Mouse (Mus musculus): ENCODE measurements around the gene Iqck. TPM values are rescaled to one million over a fixed set of nuclear protein-coding genes. Genes with fewer than 3 reads are reported as not detected.

The Iqck gene
- polyA plus RNA-seq, 1 experiment from 2014 or later: 1.1 TPM

- peaks cover 3% of the 10 kb centered on the region; the same call in 1 of the 2 replicates for H3K4me1 ChIP-seq (replicated peaks; ENCODE audit: control insufficient read depth, insufficient read depth)
- no peak overlapping the region for H3K9ac ChIP-seq (ENCODE audit: low read length)
- no peak for ATAC-seq (ENCODE audit: low FRiP score, low TSS enrichment)
- no peak overlapping the region for H3K4me3 ChIP-seq (ENCODE audit: low read depth, low read length)
- no peak for TF ChIP-seq EP300 (optimal IDR thresholded peaks at IDR 0.05)
- no peak for TF ChIP-seq CTCF (IDR thresholded peaks at IDR 0.05; ENCODE audit: low read depth)
- no peaks in the 10 kb centered on the region for H3K9me3 ChIP-seq (ENCODE audit: control insufficient read depth, low read length)
- H3K27me3 ChIP-seq (ENCODE audit: control insufficient read depth, insufficient read depth, low read length): no peaks in the 10 kb centered on the region
- 74% methylated on average over 4 of the region's 4 CpGs for WGBS
- DNase-seq (ENCODE audit: low spot score): no peak
- no peak overlapping the region for H3K27ac ChIP-seq (replicated peaks)
- H3K36me3 ChIP-seq (ENCODE audit: control insufficient read depth, insufficient read depth, low read length): no peaks in the 10 kb centered on the region
- no peak overlapping the region for H3K4me2 ChIP-seq (replicated peaks; ENCODE audit: low read depth)
Measured at GRCm38 (mm10) chr7:118884969-118885368, 29.4 kb downstream of the Iqck start.

DNA sequence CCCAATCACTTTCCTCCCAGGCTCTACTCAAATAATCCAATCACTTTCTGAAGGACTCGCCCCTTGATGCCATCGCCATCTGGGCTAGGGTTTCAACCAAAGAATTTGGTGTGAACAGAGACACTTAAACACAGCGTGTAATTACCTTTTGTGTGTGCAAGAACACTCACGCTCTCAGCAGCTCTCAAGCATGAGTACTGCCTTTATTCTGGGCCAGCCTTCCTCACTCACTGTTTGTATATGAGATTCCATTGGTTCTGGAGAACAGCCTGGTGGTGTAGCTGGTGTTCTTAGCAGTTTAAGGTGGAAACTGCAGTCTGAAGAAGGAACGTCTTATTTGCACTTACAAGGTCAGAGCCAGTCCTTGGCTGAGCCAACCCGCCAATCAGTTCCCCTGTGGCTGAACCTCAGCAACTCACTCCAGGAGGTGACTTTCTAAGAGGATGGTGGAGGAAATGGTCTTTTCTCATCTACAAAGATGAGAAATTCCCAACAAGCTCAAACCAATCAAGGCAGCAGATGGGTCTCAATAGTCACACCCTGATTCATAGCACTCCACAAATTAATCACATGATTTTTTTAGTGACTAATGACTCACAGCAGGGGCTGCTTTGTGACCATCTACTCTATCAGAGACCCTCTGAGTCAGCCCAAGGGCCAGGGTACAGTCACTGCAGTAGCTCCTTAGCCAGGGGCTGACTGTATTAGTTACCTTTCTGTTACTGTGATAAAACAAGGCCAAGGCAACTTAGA is 31.9 kb downstream of the Iqck start:
- Histone ChIP-seq H3K27me3 (ENCODE audit: control insufficient read depth, insufficient read depth, low read length) (no peaks in the 10 kb centered on the region), H3K27ac (replicated peaks) (no peak overlapping the region), H3K4me1 (replicated peaks; ENCODE audit: control insufficient read depth, insufficient read depth) (peaks cover 3% of the 10 kb centered on the region; the same call in 1 of the 2 replicates), H3K4me3 (ENCODE audit: low read depth, low read length) (no peak overlapping the region), H3K9ac (ENCODE audit: low read length) (no peak overlapping the region), H3K9me3 (ENCODE audit: control insufficient read depth, low read length) (no peaks in the 10 kb centered on the region), H3K4me2 (replicated peaks; ENCODE audit: low read depth) (no peak overlapping the region), H3K36me3 (ENCODE audit: control insufficient read depth, insufficient read depth, low read length) (no peaks in the 10 kb centered on the region)
- TF ChIP-seq CTCF (IDR thresholded peaks at IDR 0.05; ENCODE audit: low read depth) (no peak), EP300 (optimal IDR thresholded peaks at IDR 0.05) (no peak)
- 39% methylated on average over 6 of the region's 6 CpGs for WGBS
- ATAC-seq (ENCODE audit: low FRiP score, low TSS enrichment) (no peak), DNase-seq (ENCODE audit: low spot score) (no peak)

- TF ChIP-seq EP300 (optimal IDR thresholded peaks at IDR 0.05) (no peak), CTCF (IDR thresholded peaks at IDR 0.05; ENCODE audit: low read depth) (no peak)
- H3K27me3 ChIP-seq (ENCODE audit: control insufficient read depth, insufficient read depth, low read length): no peaks in the 10 kb centered on the region
- H3K4me1 ChIP-seq (replicated peaks; ENCODE audit: control insufficient read depth, insufficient read depth): peaks cover 3% of the 10 kb centered on the region; the same call in 1 of the 2 replicates
- no peaks in the 10 kb centered on the region for H3K36me3 ChIP-seq (ENCODE audit: control insufficient read depth, insufficient read depth, low read length)
- ATAC-seq (ENCODE audit: low FRiP score, low TSS enrichment) (peak; percentile 71), DNase-seq (ENCODE audit: low spot score) (peak; percentile 49)
- no peaks in the 10 kb centered on the region for H3K9me3 ChIP-seq (ENCODE audit: control insufficient read depth, low read length)
- WGBS: 14% methylated on average over 3 of the region's 3 CpGs
- no peak overlapping the region for H3K4me3 ChIP-seq (ENCODE audit: low read depth, low read length)
- H3K27ac ChIP-seq (replicated peaks): no peak overlapping the region
- no peak overlapping the region for H3K4me2 ChIP-seq (replicated peaks; ENCODE audit: low read depth)
- no peak overlapping the region for H3K9ac ChIP-seq (ENCODE audit: low read length)
Measured at GRCm38 (mm10) chr7:118889046-118889680, 33.6 kb downstream of the Iqck start.

DNA sequence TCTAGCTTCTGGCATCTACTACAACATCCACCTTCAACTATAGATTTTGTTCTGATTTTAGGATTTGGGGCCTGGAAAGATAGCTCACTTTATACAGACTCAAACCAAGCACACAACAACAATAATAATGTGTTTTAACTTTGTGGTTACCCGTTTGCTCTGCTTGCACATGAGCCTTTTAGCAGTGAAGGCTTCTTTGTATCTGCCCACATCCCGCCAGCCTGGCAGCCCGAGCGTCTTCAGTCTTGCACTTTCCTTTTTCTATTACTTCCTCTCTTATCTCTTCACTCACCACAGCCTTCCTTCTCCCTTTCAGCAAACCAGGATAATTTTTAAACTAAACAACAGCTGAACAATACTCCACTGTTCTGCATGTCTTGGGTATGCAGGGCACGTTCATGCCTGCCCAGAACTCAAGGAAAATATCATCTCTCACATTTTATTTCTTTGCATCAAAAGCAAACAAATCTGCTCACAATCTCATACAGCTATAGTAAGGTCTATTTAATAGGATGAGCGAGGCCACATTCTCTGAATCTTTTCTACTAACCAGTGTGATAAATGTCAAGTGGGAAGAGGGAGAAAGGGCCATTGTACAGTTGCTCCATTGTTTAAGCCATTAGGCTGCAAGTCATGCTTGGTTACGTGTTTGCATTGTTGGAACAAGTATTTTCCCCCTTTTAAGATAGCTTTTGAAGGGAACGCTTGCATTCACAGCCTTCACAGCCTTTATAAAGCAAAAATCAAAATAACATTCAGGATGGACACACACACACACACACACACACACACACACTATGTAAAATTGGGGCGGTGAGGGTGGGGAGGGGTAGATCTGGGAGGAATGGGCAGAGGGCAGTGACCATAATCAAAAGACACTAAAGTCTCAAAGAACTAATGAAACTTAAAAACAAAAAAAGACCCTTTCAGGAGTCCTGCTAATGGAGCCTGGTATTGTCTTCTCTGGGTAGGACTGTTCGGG is 40.2 kb downstream of the Iqck start:
- DNase-seq (ENCODE audit: low spot score): no peak
- H3K4me3 ChIP-seq (ENCODE audit: low read depth, low read length): no peak overlapping the region
- H3K27ac ChIP-seq (replicated peaks): no peak overlapping the region
- H3K4me1 ChIP-seq (replicated peaks; ENCODE audit: control insufficient read depth, insufficient read depth): no peaks in the 10 kb centered on the region
- no peaks in the 10 kb centered on the region for H3K9me3 ChIP-seq (ENCODE audit: control insufficient read depth, low read length)
- no peak overlapping the region for H3K4me2 ChIP-seq (replicated peaks; ENCODE audit: low read depth)
- H3K9ac ChIP-seq (ENCODE audit: low read length): no peak overlapping the region
- TF ChIP-seq CTCF (IDR thresholded peaks at IDR 0.05; ENCODE audit: low read depth): no peak
- TF ChIP-seq EP300 (optimal IDR thresholded peaks at IDR 0.05): no peak
- WGBS: 46% methylated on average over 10 of the region's 10 CpGs
- H3K36me3 ChIP-seq (ENCODE audit: control insufficient read depth, insufficient read depth, low read length): no peaks in the 10 kb centered on the region
- no peaks in the 10 kb centered on the region for H3K27me3 ChIP-seq (ENCODE audit: control insufficient read depth, insufficient read depth, low read length)
- no peak for ATAC-seq (ENCODE audit: low FRiP score, low TSS enrichment)

DNA sequence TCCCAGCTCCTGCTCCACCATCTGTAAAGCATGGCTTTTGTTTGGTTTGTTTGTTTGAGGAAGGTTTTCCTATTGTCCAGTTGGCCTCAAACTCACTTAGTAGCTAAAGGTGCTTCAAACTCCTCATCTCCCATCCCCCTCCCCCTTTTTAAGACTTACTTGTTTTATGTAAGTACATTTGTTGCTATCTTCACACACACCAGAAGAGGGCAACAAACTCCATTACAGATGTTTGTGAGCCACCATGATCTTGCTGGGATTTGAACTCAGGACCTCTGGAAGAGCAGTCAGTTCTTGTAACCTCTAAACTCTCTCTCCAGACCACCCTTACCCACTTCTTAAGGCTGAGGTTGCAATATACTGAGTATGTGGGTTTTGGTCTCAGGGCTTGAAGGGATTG is 42.5 kb downstream of the Iqck start:
- no peaks in the 10 kb centered on the region for H3K9me3 ChIP-seq (ENCODE audit: control insufficient read depth, low read length)
- H3K27ac ChIP-seq (replicated peaks): no peak overlapping the region
- TF ChIP-seq EP300 (optimal IDR thresholded peaks at IDR 0.05) (no peak), CTCF (IDR thresholded peaks at IDR 0.05; ENCODE audit: low read depth) (peak; percentile 39)
- no peak overlapping the region for H3K4me2 ChIP-seq (replicated peaks; ENCODE audit: low read depth)
- DNase-seq (ENCODE audit: low spot score) (no peak), ATAC-seq (ENCODE audit: low FRiP score, low TSS enrichment) (no peak)
- H3K36me3 ChIP-seq (ENCODE audit: control insufficient read depth, insufficient read depth, low read length): no peaks in the 10 kb centered on the region
- no peaks in the 10 kb centered on the region for H3K27me3 ChIP-seq (ENCODE audit: control insufficient read depth, insufficient read depth, low read length)
- H3K9ac ChIP-seq (ENCODE audit: low read length): no peak overlapping the region
- H3K4me3 ChIP-seq (ENCODE audit: low read depth, low read length): no peak overlapping the region
- H3K4me1 ChIP-seq (replicated peaks; ENCODE audit: control insufficient read depth, insufficient read depth): no peaks in the 10 kb centered on the region

Data from stomach, postnatal 0 days (tissue).